Mouse (Mus musculus): Measurements from ENCODE around the gene Tnfsf13. TPM values are rescaled to one million over a fixed set of nuclear protein-coding genes. Genes with fewer than 3 reads are reported as not detected.
A peak's percentile ranks its signal among the peaks of the same experiment; 100 is the strongest.

The Tnfsf13 gene
- polyA plus RNA-seq, 1 experiment from 2014 or later, result 0.93 TPM

- 25% methylated on average over 7 of the region's 7 CpGs for WGBS
- Histone ChIP-seq H3K36me3 (ENCODE audit: insufficient read depth) (peaks cover 73% of the 10 kb centered on the region), H3K27me3 (ENCODE audit: insufficient read depth, low read length) (no peaks in the 10 kb centered on the region), H3K27ac (ENCODE audit: low read depth) (0 out of 2 replicates have a peak within 1 kb of the TSS, but pooled peaks have one; percentile 24), H3K9me3 (ENCODE audit: low read depth, low read length) (no peaks in the 10 kb centered on the region), H3K9ac (no peak within 1 kb of the TSS), H3K4me1 (ENCODE audit: insufficient read depth) (peaks cover 5% of the 10 kb centered on the region), H3K4me2 (no peak within 1 kb of the TSS), H3K4me3 (ENCODE audit: low read depth, low read length) (0 out of 2 replicates have a peak within 1 kb of the TSS, but pooled peaks have one; percentile 2)
- DNase-seq (peak; percentile 73), ATAC-seq (ENCODE audit: insufficient read depth) (no peak)
- no peak for TF ChIP-seq CTCF (IDR thresholded peaks at IDR 0.05; ENCODE audit: low read depth)
Observed at GRCm38 (mm10) chr11:69665961-69666664, 19.5 kb downstream of the Tnfsf13 start, which contains the start of gene Cd68. Gene Cd68, minus strand, starts transcription at chr11:69666153.

DNA sequence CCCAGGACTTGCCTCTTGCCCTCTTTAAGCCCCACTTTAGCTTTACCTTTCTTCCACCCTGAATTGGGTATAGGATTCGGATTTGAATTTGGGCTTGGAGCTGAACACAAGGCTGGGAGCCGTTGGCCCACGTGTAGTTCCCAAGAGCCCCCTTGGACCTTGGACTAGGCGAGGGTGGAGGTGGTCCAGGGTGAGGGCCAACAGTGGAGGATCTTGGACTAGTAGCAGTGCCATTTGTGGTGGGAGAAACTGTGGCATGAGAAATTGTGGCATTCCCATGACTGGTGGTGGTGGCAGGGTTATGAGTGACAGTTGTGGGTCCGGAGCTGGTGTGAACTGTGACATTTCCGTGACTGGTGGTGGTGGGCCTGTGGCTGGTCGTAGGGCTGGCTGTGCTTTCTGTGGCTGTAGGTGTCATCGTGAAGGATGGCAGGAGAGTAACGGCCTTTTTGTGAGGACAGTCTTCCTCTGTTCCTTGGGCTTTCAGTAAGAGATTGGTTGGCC, 20.1 kb downstream of the Tnfsf13 start:
- H3K36me3 ChIP-seq (ENCODE audit: insufficient read depth), result peaks cover 67% of the 10 kb centered on the region
- 0 out of 2 replicates have a peak overlapping the region, but pooled peaks have one; percentile 24 for H3K27ac ChIP-seq (ENCODE audit: low read depth)
- TF ChIP-seq CTCF (IDR thresholded peaks at IDR 0.05; ENCODE audit: low read depth), result no peak
- ATAC-seq (ENCODE audit: insufficient read depth) (no peak), DNase-seq (peak; percentile 22)
- H3K4me1 ChIP-seq (ENCODE audit: insufficient read depth), result peaks cover 5% of the 10 kb centered on the region
- no peak overlapping the region for H3K9ac ChIP-seq
- 0 out of 2 replicates have a peak overlapping the region, but pooled peaks have one; percentile 2 for H3K4me3 ChIP-seq (ENCODE audit: low read depth, low read length)
- no peaks in the 10 kb centered on the region for H3K9me3 ChIP-seq (ENCODE audit: low read depth, low read length)
- no peak overlapping the region for H3K4me2 ChIP-seq
- H3K27me3 ChIP-seq (ENCODE audit: insufficient read depth, low read length), result no peaks in the 10 kb centered on the region
- WGBS, result 65% methylated on average over 9 of the region's 9 CpGs

GRCm38 (mm10) chr11:69664841-69665240, 20.7 kb downstream of the Tnfsf13 start:
- ATAC-seq (ENCODE audit: insufficient read depth) (no peak), DNase-seq (no peak)
- H3K4me3 ChIP-seq (ENCODE audit: low read depth, low read length), result no peak overlapping the region
- H3K27ac ChIP-seq (ENCODE audit: low read depth), result no peak overlapping the region
- H3K36me3 ChIP-seq (ENCODE audit: insufficient read depth), result peaks cover 64% of the 10 kb centered on the region
- H3K4me1 ChIP-seq (ENCODE audit: insufficient read depth), result peaks cover 3% of the 10 kb centered on the region; the same call in 1 of the 2 replicates
- H3K27me3 ChIP-seq (ENCODE audit: insufficient read depth, low read length), result no peaks in the 10 kb centered on the region
- 90% methylated on average over 7 of the region's 7 CpGs for WGBS
- H3K9me3 ChIP-seq (ENCODE audit: low read depth, low read length), result no peaks in the 10 kb centered on the region
- no peak for TF ChIP-seq CTCF (IDR thresholded peaks at IDR 0.05; ENCODE audit: low read depth)
- H3K9ac ChIP-seq, result no peak overlapping the region
- no peak overlapping the region for H3K4me2 ChIP-seq

GRCm38 (mm10) chr11:69663795-69664194, 21.8 kb downstream of the Tnfsf13 start:
- H3K9me3 ChIP-seq (ENCODE audit: low read depth, low read length), result no peaks in the 10 kb centered on the region
- 0 out of 2 replicates have a peak overlapping the region, but pooled peaks have one; percentile 96 for H3K27ac ChIP-seq (ENCODE audit: low read depth)
- 82% methylated on average over 6 of the region's 6 CpGs for WGBS
- H3K36me3 ChIP-seq (ENCODE audit: insufficient read depth), result peaks cover 58% of the 10 kb centered on the region
- no peak for DNase-seq
- 0 out of 2 replicates have a peak overlapping the region, but pooled peaks have one; percentile 59 for H3K9ac ChIP-seq
- no peak overlapping the region for H3K4me3 ChIP-seq (ENCODE audit: low read depth, low read length)
- no peak for ATAC-seq (ENCODE audit: insufficient read depth)
- H3K4me2 ChIP-seq, result no peak overlapping the region
- no peak for TF ChIP-seq CTCF (IDR thresholded peaks at IDR 0.05; ENCODE audit: low read depth)
- H3K27me3 ChIP-seq (ENCODE audit: insufficient read depth, low read length), result no peaks in the 10 kb centered on the region
- 0 out of 2 replicates have a peak, but pooled peaks cover 3% of the 10 kb centered on the region for H3K4me1 ChIP-seq (ENCODE audit: insufficient read depth)

DNA sequence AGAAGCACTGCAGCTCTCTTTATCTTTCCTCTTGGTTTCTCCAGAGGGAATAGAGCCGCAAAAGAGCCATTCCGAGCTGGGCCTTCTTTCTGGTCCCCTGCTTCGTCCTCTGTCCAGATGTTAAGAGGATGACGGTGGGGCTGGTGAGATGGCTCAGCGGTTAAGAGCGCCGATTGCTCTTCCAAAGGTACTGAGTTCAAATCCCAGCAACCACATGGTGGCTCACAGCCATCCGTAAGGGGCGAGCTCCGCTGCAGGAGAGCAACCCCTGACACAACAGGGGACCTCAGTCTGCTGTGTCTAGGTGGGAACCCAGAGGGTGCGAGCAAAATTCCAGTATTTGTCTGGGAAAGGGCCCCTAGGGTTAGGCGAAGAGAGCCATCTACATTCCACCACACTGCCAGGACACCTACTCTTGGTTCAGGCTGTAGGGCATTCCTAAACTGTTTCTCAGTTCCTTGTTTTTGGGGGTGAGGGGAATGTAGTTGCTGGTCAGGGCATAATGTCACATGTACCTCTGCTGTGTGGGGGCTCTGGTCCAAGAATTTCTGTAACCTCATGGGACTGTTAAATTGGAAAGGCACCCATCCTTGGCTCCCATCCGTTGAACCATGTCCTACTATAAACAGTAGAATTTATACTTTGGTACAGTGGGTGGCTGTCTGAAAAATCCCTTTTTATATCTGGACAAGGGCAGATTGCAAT, 22.5 kb downstream of the Tnfsf13 start:
- 55% methylated on average over 13 of the region's 13 CpGs for WGBS
- ATAC-seq (ENCODE audit: insufficient read depth), result peak; percentile 1; the same call in 1 of the 2 replicates

DNA sequence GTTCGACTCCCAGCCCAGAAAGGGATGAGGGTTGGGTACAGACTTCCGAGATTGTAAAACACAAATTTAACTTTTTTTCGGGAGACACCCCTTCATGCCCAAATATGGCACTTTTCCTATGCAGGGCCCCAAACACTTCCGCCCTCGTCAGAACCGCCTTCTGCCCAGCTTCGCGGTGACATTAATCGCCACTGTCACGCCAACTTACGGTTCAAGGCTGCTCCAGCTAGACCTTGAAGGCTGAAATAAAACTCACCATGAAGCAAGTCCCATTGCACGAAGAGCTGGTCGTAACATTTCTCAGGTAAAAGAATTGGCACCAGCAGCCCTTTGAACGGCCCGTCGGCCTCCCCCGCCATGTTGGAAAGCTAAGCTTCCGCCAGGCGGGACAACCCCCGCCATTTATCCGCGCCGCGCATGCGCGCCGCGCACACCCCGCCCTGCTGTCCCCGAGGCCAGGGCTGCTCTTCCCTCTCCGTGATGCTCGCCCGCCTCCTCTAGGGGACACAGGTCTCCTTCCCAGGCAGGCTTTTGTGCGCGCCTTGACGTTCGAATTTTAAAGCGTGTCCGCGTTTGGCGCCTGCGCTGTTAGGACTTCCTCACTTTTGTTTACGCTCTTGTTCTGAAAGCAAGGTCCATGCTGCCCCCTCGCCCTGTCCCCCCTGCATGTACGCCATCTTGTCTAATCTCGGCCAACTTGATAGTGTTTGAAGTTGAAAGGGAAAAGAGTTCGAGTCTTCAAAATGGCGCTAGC, 23.2 kb downstream of the Tnfsf13 start, which contains the start of gene Mpdu1:
TSS of gene Mpdu1 (minus strand) at position 430 of the 754 bp plus-strand sequence.
- H3K4me2 ChIP-seq, result peak within 1 kb of the TSS; percentile 64
- under 1% methylated on average over 48 of the region's 48 CpGs for WGBS
- TF ChIP-seq CTCF (IDR thresholded peaks at IDR 0.05; ENCODE audit: low read depth), result peak; percentile 68
- DNase-seq, result peak; percentile 98
- no peaks in the 10 kb centered on the region for H3K27me3 ChIP-seq (ENCODE audit: insufficient read depth, low read length)
- peaks cover 57% of the 10 kb centered on the region for H3K36me3 ChIP-seq (ENCODE audit: insufficient read depth)
- peak within 1 kb of the TSS; percentile 96 for H3K27ac ChIP-seq (ENCODE audit: low read depth)
- ATAC-seq (ENCODE audit: insufficient read depth), result peak; percentile 94
- peak within 1 kb of the TSS; percentile 59 for H3K9ac ChIP-seq
- peak within 1 kb of the TSS; percentile 51 for H3K4me3 ChIP-seq (ENCODE audit: low read depth, low read length)
- no peaks in the 10 kb centered on the region for H3K9me3 ChIP-seq (ENCODE audit: low read depth, low read length)
- 0 out of 2 replicates have a peak, but pooled peaks cover 3% of the 10 kb centered on the region for H3K4me1 ChIP-seq (ENCODE audit: insufficient read depth)

More for the DNA sequence above, 22.5 kb downstream of the Tnfsf13 start:
- Histone ChIP-seq H3K9ac (peak overlapping the region; percentile 59), H3K27me3 (ENCODE audit: insufficient read depth, low read length) (no peaks in the 10 kb centered on the region), H3K36me3 (ENCODE audit: insufficient read depth) (peaks cover 57% of the 10 kb centered on the region), H3K27ac (ENCODE audit: low read depth) (peak overlapping the region; percentile 96), H3K4me1 (ENCODE audit: insufficient read depth) (0 out of 2 replicates have a peak, but pooled peaks cover 3% of the 10 kb centered on the region), H3K4me3 (ENCODE audit: low read depth, low read length) (peak overlapping the region; percentile 51), H3K9me3 (ENCODE audit: low read depth, low read length) (no peaks in the 10 kb centered on the region), H3K4me2 (peak overlapping the region; percentile 64)
- no peak for DNase-seq
- TF ChIP-seq CTCF (IDR thresholded peaks at IDR 0.05; ENCODE audit: low read depth), result no peak

Data from lung, embryonic 14.5 days (tissue).